Mouse (Mus musculus) heart, adult 8-10 months (tissue): ENCODE data around the gene Dtx4. TPM values are rescaled to one million over a fixed set of nuclear protein-coding genes. Genes with fewer than 3 reads are reported as not detected.

Experiments used
- DNase-seq: peaks from one replicate; pipeline ENCODE4 v3.0.0; 2022; ENCODE audit warnings: low spot score
- total RNA-seq, 4 experiments: library from RNA; stranded (reverse); gene quantifications; 2 replicates each; pipeline ENCODE4 v1.2.4; 2022

Gene Dtx4
- total RNA-seq, 4 experiments from 2014 or later = 4.1 to 5.4 (median 4.7) TPM

DNA sequence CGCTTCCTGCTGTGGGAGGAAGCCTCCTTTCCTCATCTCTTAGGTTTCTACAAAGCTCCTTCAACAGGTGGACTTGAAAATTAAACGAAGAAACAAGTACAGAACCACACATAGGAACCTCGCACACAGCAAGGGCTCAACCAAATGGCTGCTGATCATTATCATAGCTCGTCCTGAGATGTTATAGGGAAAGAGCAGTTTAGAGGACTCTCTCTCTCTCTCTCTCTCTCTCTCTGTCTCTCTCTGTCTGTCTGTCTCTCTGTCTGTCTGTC is 7.1 kb downstream of the Dtx4 start:
- DNase-seq = no peak

DNA sequence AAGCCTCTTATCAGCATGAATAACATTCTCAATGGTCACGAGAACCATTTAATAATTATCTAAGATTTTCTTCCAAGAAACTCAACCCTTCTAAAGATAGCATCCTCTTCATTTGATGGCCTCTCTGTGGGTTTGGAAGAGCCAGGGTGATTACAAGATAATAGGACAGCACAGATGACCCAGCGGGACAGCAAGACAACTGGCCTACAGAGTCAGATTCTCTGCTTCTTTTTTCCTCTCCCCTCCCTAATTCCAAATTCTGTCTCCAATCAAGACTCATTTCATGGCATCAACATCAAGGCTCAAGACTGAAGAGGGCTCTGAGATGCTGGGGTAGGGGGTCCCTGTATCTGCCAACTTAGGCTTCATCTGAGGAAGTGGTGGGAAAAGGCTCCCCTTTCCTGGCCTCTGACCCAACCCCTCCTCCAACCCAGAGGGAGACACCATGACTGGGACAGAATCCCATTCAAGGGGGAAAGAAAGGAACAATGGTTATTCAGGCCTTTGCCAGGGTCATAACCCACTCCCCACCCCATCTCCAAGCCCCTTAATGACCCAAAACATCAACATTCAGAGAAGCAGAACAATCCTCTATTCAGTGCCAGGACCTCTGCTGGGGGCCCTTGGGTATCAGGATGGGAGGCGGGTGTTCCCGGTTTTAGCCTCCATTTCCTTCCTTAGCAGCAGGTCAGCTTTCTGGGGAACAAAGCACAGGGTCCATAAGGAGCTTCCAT is 7.6 kb downstream of the Dtx4 start:
- no peak for DNase-seq

DNA sequence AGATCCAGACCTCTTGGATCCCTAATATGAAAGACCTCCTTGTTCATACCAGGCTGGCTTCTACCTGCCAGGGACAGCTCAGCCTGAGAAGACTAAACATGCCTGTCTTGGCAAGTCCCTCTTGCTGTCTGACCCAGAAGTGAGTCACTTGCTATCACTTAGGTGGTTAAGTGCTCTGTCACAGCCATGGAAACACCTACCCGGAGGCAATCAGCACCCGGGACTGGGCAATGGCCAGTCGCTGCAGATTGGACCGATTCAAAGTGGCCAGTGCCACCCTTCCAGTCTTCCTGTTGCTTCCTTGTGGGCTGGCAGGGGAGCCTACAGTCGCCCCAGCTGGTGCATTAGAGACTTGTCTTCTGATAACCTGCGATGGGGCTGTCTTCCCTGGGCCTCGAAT is 9.6 kb downstream of the Dtx4 start:
- no peak for DNase-seq

DNA sequence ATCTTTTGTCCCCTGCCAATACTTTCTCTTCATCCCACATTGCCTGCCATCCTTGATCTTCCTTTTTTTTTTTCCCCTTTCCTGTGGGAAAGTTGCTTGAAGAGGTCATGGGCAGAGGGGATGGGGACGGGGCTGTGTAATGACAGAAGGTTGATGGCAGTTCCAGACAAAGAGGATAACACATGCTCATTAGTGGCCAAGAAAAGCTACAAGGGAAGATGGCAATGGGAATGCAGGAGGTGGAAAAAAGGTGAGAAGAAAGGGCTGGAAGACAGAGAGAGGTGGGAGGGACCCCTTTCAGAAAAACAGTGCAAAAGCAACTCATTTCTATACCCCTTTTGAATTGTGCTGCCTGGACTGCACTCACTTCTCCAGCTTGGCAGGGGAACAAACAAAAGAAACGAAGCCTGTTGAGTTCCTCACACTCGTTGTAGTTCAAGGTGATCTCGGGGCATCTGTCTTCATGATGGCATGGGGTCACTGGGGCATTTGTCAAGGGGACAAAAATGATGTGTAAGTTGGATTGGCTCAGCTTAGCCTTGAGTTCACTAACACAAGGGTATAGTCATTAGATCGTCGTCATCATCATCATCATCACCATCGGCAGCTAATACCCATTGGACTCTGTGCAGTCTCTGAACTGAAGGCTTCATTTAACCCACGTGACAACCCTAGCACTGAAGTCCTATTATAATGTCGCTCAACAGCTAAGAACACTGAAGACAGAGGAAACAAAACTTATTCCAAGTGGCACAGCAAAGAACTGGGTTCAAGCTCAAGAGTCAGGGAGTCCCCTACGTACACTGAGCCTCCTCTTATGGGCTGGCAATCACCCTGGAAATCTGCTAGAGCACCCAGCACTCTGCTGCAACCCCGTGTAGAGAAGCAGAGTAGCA is 11.3 kb downstream of the Dtx4 start:
- DNase-seq = no peak

DNA sequence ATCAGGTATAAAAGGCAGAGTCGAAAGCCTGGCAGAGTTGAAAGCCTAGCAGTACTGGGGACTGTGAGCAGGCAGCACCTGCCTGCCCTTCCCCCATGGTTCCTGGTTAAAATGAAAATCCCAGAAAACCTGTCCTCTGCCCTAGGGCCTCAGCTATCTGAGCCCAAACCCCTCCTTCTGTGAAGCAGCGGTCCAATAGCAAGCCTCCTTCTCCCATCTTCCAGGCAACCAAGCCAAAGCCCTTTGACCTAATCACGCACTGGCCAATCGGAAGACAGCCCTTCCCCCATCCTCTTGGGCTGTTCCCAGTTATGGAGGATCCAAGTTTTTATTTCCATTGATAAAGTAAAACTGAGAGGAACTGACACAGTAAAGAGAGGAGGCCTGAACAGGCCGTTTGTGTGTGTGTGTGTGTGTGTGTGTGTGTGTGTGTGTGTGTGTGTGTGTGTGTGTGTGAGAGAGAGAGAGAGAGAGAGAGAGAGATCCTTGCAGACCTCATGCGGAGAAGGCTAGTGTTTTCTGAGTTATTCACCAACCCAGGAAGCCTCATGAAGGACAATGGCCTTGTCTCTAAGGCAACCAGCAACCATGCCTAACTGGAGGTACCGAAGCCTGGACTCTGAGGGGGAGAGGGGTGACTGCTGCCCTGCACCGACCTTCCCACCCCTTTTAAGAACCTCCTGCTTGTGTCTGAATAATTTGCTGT is 12.1 kb downstream of the Dtx4 start:
- DNase-seq = peak; percentile 57

DNA sequence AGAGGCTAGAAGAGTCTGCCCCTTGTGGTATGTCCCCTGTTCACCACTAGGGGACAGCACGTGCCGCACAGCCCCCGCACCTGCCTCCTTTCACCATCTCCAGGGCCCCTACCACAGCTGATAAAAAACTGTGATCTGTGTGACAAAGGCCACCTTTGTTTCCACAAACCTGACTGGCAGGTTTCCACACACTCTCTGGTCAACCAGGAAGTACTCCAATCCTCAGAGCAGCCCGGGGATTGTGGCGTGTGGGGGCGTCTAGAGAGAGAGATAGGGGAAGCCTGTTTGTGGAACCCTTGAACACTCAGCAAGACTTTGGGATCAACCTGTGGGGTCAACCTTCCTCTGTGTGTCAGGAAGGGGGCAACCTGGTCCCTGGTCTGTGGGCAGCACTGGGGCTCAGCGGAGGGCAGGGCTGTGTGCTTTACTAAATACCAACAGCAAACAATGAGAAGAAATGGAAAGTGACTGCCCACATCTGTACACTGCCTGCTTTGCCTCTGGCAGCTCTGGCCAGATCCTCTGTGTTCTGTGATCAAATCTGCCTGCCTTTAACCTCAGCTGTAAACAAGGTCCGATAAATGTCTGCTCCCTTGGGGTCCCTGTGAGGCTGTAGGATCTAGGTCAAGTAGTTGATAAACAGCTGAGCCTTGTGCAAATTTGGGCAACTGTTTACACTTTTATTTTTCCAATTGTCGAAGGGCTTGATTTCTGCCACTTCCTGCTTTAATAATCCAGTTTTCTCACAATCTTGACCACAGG is 12.9 kb downstream of the Dtx4 start:
- no peak for DNase-seq

DNA sequence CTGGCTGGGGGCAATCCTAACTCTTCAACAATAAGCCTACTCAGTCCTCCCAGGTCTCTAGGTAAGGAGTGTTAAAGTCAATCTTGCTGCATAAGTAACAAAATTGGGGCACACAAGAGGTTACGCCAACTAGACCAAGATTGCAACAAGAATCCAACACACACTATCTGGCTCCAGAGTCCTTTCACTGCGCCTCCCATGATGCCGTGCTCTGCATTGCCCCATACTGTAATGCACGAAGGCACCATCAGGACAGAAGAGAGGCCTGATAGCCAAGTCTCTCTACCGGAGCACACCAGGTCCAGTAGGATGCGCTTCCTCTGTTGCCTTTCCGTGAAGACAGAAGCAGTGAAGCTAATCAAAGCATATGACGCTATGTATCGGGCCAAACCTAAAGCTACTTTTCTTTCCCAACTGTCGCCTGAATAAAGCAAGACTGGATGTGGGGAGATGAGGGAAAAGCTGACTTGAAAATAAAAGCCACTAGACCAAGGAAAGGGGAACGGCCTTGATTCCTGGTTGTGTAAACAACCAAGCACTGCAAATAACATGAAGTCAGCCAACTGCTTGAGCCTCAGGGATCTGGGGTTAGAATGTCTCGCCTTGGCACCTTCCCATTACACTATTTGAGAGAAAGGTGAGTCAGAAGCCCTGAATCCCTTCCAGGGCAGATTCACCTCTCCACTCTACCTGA is 13.6 kb downstream of the Dtx4 start:
- no peak for DNase-seq

DNA sequence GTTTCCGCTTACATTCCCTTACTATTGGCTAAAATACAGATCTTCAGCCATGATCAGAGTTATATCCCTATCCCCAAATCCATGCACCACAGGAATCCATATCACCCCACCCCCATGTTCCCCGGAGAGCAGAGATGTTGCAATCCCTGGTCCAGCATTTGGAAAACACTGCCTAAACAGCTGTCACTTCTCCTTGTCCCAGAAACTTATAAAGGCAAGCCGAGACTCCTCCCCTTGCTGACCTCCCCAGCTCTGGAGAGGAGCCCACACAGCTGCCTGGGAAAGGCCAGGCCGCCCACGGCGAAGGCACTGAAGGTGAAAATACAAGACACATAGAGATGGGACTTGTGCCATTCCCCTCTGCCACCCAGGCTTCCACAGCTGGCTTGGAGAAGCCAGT is 14.4 kb downstream of the Dtx4 start:
- DNase-seq = peak; percentile 90

DNA sequence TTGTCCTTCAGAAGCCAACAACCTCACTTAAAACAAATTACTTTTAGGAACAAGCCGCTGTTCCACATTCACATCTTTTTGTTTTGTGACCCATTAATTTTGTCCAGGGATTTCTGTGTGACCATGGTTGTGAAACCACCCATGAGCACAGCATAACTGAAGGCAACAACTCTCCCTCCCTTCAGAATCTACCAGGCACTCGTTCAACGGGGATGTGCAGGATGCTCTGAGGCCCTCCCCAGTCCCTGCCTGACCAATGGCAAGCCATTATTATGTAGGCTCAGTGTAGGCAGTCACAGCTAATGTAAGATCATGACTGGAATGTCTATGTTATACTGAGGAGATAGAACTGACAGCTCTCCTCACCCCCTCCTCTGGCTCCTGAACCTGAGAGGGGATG is 15.6 kb downstream of the Dtx4 start:
- DNase-seq = no peak

DNA sequence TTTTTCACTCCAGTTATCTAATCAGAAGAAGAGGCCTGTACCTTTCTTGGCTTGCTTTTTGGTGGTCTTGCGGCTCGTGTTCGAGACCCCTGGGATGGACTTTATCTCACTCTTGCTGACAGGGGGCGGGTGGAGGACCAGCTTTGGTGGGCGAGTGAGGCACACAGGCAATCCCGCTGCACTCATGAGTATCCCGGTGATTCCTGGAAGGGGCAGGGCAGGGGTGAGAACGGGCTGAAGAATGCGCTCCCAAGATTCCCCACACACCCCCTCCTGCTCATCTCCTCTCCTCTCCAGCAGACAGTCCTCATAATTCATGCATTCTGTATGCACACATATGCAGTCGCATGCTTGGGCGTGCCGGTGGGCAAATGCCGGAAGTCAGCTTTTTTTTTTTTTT is 16.0 kb downstream of the Dtx4 start:
- no peak for DNase-seq

DNA sequence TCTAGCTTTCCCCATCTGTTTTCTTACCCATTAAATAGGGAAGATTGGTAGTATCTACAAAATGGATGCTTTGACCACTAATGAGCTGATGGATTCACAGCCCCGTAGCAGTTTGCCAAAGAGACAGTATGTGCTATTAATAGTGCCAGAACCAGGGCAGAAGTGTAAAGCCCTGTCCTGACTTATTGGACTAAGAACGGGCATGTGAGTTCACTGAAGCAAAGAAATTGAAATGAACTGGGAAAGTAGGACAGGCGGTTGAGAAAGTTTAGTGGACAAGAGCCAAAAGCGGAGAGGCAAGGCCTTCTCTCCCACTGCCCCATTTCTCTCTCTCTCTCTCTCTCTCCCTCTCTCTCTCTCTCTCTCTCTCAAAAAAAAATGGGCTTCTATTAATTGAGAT is 17.0 kb downstream of the Dtx4 start:
- DNase-seq = no peak

DNA sequence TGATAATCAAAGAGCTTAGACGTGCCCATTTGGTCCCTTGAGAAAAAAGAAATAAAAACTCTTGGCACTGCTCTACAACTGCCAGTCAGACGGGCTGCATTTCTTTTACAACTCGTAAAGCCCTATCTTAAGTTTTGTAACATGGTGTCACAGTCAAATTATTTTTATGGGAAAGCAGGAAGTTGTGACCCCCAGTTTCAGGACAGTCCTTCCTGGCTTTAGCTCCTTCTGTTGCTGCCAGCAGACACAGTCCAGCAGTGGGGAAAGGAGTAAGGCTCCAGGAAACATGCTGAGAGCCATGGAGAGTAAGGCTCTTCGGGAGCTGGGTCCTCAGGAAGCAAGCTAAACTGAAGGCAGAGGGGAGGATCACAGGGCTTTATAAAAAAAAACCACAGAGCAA is 17.5 kb downstream of the Dtx4 start:
- peak; percentile 61 for DNase-seq

DNA sequence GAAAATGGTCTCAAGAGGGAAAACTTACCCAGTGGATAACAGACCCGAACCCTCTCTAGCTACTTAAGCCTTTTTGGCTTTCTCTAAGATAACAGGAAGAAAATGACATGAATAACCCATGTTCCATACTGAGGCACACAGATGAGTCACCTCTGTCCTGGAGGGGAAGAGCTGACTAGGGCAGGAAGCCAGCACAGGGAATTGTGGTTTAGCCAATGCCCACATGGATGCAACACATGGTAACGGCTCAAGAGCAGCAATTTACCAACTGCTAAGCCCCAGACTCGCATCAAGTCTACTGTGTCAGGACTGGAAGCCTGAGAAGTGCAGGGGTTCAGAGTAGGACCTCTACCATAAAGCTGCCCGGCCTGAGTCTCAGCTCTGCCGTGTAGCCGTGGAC is 22.9 kb downstream of the Dtx4 start:
- no peak for DNase-seq

DNA sequence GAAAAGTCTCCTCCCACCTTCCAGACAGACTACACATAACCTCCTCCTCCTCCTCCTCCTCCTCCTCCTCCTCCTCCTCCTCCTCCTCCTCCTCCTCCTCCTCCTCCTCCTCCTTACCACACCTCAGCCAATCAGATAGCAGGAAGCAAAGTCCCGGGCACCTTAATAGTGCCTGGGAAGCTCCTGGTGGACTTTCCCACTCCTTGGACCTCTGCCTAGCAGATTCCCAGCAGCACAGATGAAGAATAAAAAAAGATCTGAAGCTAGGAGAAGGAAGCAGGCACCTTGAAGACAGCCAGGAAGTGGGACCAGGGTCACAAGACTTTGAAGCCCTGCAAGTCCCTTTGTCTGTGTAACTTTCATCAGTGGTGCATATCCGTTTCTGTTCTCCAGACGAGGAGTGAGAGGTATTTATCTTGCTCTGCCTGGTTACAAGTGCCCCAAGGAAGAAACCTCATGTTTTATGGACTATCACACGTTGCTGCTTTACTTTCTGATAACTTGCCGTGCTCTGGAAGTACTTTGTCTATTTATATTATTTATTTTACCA is 24.5 kb downstream of the Dtx4 start:
- no peak for DNase-seq

DNA sequence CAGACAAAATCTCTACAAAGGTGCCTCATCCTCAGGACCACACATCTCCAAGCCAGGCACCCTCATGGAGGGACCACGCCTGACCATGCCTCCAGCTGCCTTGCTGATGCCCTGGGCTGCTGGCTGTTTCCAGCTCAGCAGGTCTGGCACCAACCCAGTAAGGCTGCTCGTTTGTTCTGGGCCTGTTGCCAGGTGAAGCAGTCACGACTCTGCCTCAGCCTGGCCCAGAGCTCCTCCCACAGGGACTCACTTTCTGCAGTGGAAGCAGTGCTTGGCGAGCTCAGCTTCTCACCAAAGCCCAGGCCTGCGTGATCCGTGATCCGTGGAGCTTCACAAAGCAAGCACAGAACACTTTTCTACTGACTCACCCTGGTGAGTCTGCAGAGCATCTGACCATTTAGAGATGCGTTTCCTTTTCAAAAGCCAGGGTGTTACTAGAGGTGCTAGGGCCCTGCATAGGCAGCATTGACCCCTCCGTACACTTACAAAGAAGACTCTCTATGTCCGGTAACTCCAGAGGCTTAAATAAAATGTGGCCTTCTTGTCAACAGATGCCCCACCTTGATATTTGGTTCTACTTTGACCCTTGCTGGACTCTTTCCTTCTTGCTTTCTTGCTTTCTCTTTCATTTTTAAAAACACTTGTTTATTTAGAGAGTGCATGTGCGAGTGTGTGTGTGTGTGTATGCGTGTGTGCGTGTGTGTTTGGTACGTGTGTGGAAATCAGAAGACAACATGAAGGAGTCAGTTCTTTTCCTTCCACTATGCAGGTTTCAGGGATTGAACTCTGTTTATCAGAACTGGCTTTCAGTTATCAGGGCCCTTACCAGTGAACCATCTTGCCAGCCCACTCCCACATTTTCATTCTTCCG is 25.6 kb downstream of the Dtx4 start:
- DNase-seq = peak; percentile 87

DNA sequence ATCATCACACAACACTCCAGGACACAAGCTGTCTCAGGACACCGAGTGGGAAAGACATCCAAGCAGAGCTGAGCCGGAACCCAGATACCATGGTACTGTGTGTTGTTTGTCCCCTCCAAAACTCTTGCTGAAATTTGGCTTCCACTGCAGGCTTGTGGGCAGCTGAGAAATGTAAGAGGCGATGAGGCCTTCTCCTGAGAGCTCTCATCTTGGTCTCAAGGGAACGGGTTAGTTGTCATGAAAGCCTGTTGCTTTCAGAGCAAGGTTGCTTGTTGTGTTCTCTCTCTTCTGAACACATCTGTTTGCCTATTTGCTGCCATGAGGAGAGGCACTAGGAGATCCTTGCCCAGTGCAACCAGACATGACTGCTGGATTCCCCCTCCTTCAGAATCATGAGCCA is 27.3 kb downstream of the Dtx4 start:
- DNase-seq = no peak

DNA sequence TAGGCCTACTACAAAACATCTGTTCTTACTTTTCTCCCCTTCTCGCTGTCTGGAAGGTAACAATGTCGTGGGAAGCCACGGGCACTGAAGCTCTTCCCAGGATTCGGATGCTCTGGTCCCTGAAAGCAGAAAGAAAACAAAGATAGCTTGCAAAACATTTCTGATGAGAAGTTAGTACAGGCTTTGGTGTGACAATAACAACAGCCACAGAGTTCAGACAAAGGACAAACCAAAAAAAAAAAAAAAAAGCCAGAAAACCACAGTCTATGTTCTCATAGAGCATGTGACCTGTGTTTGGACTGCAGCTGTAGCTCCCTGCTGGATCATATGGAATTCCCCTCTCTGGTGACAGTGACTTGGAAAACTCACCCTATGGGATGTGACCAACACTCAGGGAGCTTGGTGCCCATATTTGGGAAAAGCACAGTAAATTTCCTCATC is 28.0 kb downstream of the Dtx4 start:
- no peak for DNase-seq

DNA sequence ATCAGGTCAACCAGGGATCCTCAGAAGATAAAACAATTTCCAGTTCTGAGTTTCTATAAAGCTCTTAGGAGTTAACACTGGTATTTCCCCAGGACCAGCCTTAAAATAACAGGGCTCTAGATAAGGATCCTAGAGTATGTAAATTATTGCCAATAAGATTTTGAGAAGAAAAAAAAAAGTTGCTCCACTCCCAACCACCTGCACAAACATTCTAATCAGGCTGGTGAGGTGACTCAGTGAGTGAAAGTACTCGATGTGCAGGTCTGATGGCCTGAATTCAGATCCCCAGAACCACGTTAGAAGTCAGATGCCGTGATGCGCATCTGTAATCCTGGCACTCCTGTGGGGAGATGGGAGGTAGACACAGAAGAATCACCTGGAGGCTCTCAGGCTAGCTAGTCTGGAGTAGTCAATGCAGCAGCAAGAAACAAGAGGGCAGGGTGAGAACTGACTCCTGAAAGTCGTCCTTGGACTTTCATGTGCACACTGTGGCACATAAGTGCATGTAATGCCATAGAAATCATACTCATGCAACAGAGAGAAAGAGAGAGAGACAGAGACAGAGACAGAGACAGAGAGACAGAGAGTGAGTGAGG is 28.8 kb downstream of the Dtx4 start:
- DNase-seq = no peak

DNA sequence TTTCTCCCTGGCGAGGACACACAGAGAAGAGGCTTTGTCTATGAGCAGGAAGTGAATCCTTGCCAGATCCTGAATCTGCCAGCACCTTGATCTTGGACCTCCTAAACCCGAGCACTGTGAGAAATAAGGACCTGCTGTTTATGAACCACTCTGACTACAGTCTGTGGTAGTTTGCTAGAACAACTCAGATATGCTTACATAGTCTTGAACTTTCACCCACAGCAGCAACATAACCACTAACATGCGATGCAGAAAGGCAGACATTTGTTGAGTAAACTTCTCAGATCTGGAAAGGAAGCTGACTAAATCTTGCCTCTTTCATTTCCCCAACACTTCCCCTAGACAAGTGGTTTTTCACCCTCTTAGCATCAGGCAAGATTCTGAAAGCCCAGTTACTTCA is 29.4 kb downstream of the Dtx4 start:
- no peak for DNase-seq

DNA sequence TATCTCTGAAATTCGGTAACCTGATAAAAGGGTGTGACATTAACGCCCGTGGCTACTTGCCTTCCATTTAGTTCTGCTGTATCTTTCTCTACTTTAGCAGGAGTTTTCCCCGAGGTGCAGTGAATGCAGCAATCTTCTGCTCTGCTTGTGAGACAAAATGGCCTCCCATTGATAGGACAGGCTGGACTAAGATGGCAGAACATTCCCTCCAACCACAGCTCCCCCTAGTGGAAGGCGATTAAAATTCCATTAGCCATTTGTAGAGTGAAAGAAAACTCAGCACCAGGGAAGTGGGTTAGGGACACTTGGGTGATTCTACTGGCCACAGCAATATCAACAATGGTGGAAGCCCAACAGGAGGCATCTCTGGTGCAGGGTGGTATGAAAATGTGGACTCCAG is 33.8 kb downstream of the Dtx4 start:
- no peak for DNase-seq
